Mouse (Mus musculus) adrenal gland, postnatal 4 days (tissue): ENCODE measurements at regions not wholly inside any gene's neighbourhood (a gene's known extent, or its start where the extent isn't known, plus 50 kb on each side); places are given as distances from the start of the nearest gene placed in this dataset.

Experiments used
- DNase-seq, 2 experiments: peaks; one replicate each; pipeline ENCODE4 v3.0.0; 2021 to 2022; ENCODE audit warnings: low spot score in 2 of 2, mixed read lengths in 2 of 2

DNA sequence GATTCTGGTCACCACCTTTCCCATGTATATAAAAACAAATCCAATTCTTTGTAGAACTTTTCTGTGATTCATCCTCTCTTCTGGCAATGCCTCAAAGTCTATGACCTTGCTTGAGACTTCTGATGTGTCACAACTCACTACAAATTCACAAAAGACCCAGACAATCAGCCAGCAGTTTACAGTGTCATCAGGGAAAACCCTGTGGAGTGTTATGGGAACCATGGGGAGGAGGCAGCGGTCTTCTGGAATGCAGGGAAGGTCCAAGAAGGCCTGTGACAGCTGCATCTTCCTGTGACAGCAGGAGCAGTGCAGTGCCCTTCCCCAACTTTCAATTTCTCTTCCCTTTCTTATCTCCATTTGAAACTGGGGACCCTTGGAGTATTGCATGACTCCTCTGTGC lies 877.9 kb downstream of the A830018L16Rik start:
- peak in 1 of 2 experiments; percentile 6 for DNase-seq

DNA sequence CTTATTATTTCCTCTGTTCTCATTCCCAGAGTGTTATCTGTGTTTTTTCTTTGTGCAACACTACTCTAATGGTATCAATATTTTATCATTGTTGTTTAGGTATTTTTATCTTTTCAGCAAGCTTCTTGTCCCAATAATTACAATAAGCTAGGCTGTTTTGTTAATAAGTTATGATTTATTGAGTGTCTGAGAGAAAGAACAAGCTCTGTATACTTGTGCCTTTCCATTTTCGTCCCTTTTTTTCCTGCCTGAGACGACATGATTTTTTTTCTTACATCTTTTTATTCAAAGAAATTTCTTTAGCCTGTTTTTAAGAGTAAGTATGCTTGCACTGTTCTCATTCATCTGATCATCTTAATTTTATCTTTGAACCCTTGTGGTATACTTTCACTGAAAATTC lies 904.1 kb downstream of the A830018L16Rik start:
- DNase-seq: no peak

DNA sequence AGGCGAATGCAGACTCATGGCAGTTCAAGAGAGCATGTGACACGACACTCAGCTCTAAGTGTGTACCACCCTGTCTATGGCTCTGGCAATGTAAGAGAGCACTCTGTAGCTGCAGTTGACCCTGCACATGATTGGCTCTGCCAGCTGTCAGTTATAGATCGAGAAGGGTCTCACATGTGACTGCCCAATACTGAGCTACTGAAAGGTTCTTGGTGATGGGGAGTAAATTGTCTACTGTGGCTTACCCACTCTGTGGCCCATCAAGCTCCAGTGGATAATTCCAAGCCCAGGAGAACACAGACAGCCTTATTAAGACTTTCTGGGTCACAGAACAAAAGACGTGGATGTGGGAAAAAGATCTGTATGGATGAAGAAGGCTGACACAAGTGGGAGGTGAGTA lies 920.3 kb downstream of the A830018L16Rik start:
- DNase-seq: no peak

DNA sequence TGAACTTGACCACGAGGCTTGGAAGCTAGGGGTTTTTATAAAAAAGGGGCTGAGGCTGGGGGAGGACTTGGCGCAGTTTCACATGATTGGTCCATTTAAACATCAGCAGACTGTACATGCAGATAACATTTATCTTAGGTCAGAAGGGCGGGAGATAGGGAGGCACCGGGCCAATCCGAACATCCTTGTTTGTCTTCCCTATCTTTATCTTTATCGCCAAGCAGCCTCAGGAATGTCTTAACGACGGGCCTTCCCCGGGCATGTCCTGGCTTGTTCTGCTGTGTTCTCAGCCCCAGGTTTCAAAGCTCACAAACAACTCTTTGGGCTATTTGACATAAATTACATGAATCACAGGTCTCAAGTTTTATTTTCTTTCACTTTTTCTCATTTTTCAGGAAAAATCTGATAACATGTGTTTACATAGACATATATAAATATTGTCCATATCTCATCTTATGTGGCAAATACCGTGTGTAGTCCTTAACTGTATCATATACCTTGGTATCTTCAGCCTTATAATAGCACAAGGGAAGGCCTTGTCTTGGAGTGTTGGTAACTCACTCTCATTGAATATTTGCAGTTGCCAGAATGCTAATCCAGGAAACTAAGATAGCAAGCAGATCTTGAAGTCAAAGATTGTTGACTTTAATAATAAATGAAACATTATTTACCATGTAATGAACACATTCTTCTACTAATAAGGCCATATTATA lies 931.0 kb downstream of the A830018L16Rik start:
- no peak for DNase-seq

DNA sequence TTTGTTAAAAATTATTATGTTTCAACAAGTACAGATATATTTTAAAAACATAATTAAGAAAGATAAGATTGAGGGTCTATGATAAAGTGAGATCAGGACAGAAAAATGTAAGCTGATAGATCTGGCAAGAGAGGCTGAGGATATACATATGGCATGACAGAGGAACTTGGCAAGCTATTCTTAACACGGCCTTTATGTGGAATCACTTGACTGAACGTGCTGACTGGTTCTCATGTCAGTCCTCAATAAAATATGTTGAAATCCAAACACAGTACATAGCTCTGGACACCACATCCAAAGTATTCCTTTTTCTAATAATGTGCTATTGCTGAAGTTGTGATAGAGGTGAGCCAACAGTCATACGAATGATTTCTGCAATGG lies 931.5 kb downstream of the A830018L16Rik start:
- DNase-seq: no peak

DNA sequence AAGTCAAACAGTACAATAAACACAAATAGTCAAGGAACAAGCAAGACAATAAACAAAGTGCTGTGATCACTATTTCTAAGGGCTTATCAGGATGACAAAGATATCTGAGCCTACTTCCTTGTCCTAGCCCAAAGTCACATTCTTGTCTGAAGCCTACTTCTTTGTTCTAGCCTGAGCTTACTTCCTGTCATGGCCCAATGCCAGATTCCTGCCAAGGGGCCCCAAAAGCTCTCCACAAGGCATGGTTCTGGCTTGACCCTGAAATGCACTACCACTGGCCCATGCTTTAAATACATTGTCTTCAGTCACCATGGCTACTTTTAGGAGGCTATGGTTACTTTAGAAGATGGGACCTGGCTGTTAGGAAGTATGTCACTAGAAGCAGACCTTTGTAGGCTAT lies 940.6 kb downstream of the A830018L16Rik start:
- DNase-seq: no peak

DNA sequence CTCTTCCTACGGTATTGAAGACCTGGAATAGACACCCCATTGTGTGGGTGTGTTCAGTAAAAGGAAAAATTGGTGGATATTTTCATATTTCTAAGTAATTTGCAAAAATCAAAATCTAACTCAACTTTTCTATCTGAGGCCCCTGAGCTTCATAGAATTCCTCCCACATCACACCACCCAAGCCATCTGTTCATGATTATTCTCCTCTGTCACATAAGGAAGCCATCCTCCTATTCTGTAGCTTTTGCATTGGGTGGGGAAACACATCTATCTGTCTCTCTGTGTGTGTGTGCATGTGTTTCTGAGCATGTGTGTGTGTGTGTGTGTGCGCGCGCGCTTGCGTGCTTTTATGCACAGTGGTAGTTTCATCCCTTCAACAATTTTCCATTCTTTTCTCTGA lies 954.0 kb downstream of the A830018L16Rik start:
- DNase-seq: no peak

DNA sequence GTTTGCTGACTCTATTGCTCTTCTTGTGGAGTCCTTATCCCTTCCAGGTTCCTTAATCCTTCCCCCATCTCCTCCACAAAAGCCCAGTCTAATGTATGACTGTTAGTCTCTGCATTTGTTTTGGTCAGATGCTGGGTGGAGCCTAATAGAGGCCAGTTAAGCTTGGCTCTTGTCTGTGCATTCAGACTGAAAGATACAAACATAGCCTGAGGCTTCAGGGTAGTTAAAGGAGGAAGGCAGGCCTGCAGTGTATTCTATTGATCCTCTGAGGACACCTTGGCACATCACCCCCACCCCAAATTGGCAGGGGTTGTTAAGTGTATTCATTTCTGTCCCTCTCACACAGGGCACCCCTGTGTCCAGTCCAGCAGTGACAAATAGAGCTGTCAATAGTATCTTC lies 959.1 kb downstream of the A830018L16Rik start:
- DNase-seq: no peak

DNA sequence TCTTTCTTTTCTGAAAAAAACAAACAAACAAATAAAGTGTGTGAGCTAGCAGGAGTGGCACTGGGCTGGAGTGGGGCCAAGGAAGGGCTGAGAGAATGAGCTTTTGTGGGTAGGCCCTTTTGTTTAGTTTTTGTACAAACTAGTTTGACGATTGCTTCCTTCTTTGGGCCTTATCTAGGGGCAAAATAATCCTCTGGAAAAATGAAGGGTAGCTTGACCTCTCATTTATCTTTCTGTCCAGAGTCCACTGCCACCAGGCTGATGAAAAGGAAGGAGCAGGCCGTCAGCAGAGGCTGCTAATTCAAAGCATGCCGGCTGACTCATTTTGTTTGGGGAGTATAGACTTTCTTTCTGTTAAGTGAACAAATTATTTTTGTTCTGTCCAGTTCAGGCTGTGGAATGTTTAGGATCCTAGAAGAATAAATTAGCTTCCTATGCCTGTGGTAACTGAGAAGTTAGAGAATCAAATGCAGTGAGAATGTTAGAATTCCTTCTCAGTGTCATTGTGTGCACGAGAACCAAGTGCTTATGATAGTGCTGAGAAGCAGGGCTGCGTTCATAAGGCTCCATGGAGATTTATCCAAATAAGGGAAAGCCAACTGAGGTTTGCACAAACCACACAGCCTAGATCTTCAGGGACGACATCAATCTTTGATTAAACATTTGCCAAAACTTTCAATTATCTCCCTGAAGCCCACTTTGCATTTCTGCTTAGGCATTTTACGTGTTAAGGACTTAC lies 984.4 kb downstream of the A830018L16Rik start:
- no peak for DNase-seq

DNA sequence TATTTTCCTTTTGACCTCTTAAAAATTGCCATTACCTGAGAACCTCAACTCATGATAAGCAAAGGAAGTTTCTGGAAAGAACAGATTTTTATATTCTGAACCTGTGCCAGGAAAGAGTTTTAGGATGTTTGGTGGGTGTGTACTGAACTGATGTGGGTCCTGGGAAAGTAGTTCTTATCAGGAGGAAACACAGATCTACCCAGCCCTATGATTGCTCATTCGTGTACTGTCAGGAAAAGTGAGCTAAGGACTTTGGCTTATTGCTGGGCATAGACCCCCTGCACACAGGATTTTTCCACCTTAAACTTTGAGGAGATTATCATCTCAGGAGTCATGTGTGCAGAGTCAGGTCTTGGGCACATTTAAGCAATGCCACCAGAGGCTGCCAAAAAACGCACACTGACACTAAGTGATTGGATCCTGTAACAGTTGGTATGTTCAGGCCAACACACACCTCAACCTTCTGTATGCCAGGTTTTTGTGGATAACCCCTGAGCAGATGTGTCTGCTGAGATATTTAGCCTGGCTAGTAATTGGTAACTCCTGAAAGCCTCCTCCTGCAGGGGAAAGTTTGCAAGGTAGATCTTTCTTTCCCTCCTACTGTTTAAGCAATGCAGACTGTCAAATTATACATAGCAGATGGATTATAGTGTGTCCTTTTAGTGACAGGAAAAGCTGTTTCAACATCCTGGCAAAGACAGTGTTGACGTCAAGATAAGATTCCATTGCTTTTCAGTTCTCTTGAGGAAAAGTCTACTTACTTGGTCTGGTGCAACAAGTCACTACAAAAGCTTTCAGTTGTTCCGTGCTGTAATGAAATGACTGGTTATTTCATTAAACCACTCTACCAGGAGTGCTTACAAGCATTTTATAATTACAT lies 991.7 kb downstream of the A830018L16Rik start:
- DNase-seq: no peak

DNA sequence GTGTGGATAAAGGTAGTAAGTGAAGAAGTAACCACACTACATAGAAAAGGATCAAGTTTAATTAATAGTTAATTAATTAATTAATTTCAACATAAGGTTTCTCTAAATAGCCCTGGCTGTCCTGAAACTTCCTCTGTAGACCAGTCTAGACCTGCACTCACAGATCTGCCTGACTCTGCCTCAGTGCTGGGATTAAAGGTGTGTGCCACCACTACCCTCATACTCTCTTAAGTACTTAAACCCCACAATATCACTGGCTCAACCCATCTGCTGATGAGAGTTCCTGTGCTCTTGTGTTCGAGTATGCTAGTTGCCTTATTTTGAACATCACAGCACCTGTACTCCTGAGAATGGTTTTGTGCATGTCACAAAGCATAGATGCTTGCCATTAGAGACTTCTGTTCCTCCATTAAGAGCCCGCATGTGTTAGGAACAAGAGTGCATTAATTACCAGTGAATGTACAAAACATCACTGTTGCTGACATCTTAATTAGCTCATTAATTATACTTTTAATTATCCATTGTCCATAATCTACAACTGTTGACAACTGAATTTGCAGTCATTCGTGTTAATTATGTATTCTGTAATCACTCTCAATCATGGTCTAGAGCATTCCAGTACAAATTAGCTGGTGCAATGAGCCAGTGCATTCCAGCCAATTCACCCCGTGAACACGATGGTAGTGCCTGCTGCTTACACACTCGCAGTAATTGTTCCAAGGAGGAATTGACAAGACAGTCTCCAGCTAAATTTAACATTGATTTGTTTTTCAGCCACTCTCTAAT lies 996.0 kb downstream of the A830018L16Rik start:
- DNase-seq: no peak

DNA sequence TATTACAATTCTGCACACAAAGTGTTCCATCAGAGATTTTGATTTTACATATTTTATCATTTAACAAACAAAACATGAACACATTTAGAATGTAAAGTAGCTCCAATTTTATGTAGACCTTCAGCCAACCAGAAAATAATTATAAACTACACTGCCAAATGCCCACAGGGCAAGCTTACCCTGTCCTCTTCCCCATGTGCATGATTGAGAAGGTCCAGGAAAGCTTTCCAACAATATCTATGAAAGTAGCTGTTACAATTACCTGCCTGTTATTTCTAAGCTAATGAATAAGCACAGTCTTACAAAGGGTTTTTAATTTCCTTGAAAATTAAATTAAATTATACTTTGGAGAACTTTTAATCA lies 996.6 kb downstream of the A830018L16Rik start:
- DNase-seq: no peak

DNA sequence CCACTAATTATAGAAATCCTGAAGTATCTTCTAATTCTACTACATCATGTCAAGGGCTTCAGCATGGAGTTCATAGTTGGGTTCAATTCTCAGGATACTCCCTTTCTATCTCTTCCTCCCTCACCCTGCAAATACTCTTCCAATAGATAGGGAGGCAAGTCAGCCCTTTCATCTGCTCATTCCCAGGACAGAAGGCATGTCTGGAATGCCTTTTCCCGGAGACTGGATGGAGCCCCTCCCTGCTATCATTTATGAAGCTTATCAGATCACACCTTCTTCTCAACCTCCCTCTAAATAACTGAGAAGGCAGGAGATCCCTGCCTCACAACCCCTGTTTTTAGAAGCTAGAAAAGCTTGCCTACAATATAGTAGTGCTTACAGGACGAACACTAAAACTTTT lies 1010.6 kb downstream of the A830018L16Rik start:
- no peak for DNase-seq

DNA sequence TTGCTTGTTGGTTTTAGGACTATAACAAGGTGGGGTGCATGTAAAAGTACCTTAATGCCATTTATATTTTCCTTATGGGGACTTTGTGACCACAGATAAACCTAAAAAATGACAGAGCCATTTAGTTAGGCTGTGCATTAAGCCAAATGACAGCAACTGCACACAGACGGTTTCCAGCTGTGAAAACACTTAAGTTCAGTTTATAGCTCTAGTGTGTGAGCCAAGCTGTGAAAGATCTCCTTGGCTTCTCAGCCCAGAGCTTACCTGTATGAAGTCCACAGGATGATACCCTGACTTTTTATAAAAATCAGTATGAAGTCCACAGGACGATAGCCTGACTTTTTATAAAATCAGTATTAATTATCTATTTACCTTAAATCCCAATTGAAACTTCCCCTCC lies 1024.0 kb downstream of the A830018L16Rik start:
- DNase-seq: no peak

DNA sequence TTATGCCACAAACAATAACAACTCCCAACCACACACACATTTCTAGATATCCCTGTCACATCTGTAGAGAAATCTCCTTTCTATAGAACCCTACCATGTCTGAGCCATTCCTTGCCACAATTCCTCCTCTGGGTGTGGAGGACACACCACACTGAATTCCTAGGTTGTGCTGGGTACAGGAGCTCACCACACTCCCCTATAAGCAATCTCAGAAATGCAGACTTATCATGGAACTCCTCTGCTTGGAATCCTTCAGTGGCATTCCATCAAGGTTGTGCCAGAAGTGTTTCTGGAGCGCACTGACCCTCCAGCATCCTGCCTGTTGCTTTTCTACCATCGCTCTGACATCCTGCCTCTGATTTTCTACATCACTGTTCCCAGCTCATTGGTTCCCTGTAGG lies 1052.3 kb downstream of the A830018L16Rik start:
- no peak for DNase-seq

DNA sequence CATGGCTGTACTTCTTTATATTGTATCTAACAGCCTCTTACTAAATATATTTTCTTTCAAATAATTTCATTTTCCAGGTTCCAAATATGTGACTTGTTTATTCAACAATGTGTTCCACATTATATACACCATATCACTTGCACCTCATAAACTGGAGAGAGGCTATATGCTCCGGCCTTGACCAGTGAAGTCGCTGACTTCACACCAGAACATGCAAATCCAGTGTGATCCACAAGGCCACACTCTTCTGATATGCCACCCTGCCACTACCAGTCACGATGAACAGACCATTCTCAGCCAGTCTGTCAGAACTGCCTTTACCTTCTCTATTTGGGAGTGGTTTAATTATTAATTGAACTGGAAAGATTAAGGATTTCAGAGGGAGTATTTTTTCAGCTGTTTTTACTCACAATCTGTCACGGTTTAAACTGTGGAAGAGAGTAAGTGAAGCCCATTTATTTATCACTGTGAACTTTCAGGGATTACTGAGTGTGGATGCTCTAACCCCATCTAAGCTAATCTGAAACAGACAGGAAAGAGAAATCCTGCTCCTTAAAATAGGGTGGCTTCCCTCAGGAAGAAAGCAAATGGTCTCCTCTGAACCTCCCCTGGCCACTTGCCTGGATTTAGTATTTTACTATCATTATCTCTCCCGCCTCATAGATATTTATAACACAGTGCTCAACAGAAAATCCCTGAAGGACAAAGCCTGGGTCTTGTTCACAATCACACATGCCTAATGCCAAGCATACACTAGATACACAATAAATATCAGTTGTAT lies 1065.3 kb downstream of the A830018L16Rik start:
- DNase-seq: no peak

DNA sequence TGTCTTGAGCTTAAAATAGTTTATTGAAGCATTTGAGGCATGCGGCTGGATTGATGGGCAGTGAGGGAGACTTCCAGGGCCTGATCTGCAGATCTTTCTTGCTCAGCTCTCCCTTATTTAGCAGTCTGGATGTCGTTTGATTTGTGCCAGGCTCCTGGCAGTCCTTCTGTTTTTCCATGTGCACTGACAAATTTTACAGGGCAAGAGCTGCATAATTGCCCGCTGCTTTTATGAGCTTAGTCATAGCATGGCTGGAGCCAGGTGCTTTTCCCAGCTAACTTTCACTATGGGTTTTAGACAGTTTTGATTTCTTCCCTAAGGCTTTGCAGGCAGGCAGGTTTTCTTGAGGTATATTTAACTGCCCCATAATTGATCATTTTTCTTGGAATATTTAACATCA lies 1086.5 kb downstream of the A830018L16Rik start:
- DNase-seq: no peak

DNA sequence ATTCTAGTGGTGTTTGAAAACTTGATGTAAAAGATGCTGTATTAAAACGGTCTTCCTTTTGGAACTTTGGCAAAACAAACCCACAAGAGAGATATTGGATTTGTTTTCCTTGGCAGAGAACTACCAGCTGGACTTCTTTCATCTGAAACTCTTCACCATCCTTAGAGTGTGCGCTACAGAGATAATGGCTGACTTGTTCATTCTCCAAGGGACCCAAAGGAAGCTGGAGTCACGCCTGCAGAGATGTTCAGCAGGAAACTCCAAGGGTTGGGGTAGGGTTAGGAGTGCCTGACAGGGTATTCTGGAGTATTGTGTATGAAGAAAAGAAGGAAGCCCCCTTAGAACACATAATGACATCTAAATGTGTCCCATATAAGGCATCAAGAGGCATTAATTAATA lies 1094.1 kb downstream of the A830018L16Rik start:
- DNase-seq: no peak

DNA sequence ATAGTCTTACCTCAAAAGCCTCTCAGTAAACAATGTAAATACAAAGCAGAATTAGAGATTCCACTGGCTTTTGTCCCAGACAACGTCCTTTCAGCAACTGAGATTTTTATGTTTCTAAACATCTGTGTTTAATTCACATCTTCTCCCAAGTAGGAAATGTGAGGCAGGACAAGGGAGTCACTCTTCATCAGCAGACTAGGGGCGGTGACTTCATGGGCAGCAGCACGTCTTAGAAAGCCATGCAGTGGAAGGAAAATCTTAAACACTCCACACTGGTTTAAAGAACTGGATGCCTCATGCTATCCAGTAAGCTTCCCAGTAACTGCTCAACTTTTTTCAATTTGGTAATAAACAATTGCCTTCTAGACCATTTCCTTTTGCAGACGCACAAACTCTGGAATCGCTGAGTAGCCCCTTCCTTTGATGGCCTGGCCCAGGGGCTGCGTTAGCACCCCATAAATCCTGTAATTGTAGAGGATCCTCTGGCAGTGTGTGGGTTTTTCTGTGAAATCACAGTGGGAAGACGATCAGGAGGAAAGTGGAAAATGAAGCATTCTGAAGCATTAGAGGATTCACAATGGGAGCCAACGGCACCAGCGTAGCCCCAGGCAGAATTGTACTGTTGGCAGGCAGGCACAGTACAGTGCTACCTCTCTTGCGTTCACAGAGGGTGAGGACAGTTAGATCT lies 1096.4 kb downstream of the A830018L16Rik start:
- DNase-seq: no peak

DNA sequence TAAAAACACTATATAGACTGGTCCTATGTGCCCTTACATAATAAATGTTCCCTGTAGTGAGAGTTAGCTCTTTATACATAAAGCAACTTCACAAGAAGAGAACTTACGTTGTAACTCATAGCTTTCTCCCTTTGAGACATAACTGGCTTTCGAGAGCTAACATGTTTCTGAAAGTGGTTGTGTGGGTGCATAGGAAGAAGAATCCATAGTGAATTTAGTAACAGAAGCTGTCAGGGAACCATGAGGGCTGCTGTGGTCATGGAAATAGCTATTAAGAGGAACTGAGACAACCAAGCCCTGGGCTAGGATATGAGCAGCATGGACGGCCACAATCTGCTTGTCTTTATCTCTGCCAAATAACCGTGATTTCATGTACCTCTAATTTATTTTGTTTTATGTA lies 1105.7 kb downstream of the A830018L16Rik start:
- DNase-seq: no peak
